In genomic region chr12:112253461-112253860, GRCm38 (mm10) we compare ENCODE assay signal across 17 mouse cellular contexts.
A peak's percentile ranks its signal among the peaks of the same experiment; 100 is the strongest.
DNase-seq lines count a peak whose midpoint lies in the region; ATAC-seq and TF ChIP-seq lines count a peak whose summit lies in the region.
"Had no signal": no experiment of that assay in that cellular context is flagged by ENCODE, and none has a peak within 500 bp of the region (broad histone marks: within the 10 kb centered on the region; RNA-seq: fewer than 3 reads in every experiment).

No protein-coding gene starts in this region.

- peak; percentile 41; the same call in 1 of the 2 replicates for ATAC-seq in hindbrain, embryonic 13.5 days (ENCODE audit: low FRiP score)
- ATAC-seq in hindbrain, embryonic 12.5 days (ENCODE audit: low FRiP score) = no peak
- ATAC-seq in midbrain, embryonic 14.5 days (ENCODE audit: low FRiP score, low TSS enrichment) = no peak
- no peak for ATAC-seq in midbrain, embryonic 11.5 days (ENCODE audit: low FRiP score)
- ATAC-seq in forebrain, postnatal 0 days = peak; percentile 32; the same call in 1 of the 2 replicates
- ATAC-seq in megakaryocyte, adult 5-6 weeks (ENCODE audit: poor library complexity, severe bottlenecking) = no peak
- ATAC-seq: intestine, embryonic 15.5 days had no signal

- no peak overlapping the region for H3K4me3 ChIP-seq in hindbrain, embryonic 13.5 days
- no peak overlapping the region for H3K4me3 ChIP-seq in hindbrain, embryonic 12.5 days
- no peak overlapping the region for H3K4me3 ChIP-seq in midbrain, embryonic 14.5 days (replicated peaks; ENCODE audit: low read depth, low read length)
- H3K4me3 ChIP-seq in midbrain, embryonic 11.5 days (ENCODE audit: low read depth, low read length) = no peak overlapping the region
- no peak overlapping the region for H3K4me3 ChIP-seq in forebrain, postnatal 0 days (ENCODE audit: low read depth, low read length)
- H3K4me3 ChIP-seq: intestine, embryonic 15.5 days; stomach, embryonic 15.5 days had no signal

- no peak for TF ChIP-seq CTCF in forebrain, postnatal 0 days (IDR thresholded peaks at IDR 0.05; ENCODE audit: low read depth)

- H3K36me3 ChIP-seq in hindbrain, embryonic 13.5 days = no peaks in the 10 kb centered on the region
- H3K36me3 ChIP-seq in hindbrain, embryonic 12.5 days = no peaks in the 10 kb centered on the region
- H3K36me3 ChIP-seq in midbrain, embryonic 14.5 days (ENCODE audit: control insufficient read depth, insufficient read depth, low read length) = no peaks in the 10 kb centered on the region
- H3K36me3 ChIP-seq in midbrain, embryonic 11.5 days (ENCODE audit: control insufficient read depth, insufficient read depth, low read length) = no peaks in the 10 kb centered on the region
- no peaks in the 10 kb centered on the region for H3K36me3 ChIP-seq in forebrain, postnatal 0 days (ENCODE audit: insufficient read depth)
- H3K36me3 ChIP-seq: G1E; intestine, embryonic 15.5 days; stomach, embryonic 15.5 days had no signal

- H3K4me2 ChIP-seq in hindbrain, embryonic 13.5 days = no peak overlapping the region
- no peak overlapping the region for H3K4me2 ChIP-seq in hindbrain, embryonic 12.5 days (replicated peaks)
- no peak overlapping the region for H3K4me2 ChIP-seq in midbrain, embryonic 14.5 days (ENCODE audit: low read length)
- H3K4me2 ChIP-seq in midbrain, embryonic 11.5 days = no peak overlapping the region
- H3K4me2 ChIP-seq in forebrain, postnatal 0 days (ENCODE audit: low read depth) = no peak overlapping the region
- H3K4me2 ChIP-seq: intestine, embryonic 15.5 days; stomach, embryonic 15.5 days had no signal

- no peak for DNase-seq in midbrain, embryonic 14.5 days
- no peak for DNase-seq in midbrain, embryonic 11.5 days (ENCODE audit: low spot score, missing footprints)
- peak; percentile 20 for DNase-seq in forebrain, postnatal 0 days
- peak; percentile 21 for DNase-seq in retina, embryonic 14.5 days (ENCODE audit: low spot score)
- DNase-seq in right cerebral cortex, adult 18-20 months = no peak
- DNase-seq: adrenal gland, postnatal 36 days; cerebellum, adult 11 months; embryo, embryonic 11 days; heart, adult 11 months; thymus, postnatal 25 days had no signal

- peaks cover 39% of the 10 kb centered on the region for H3K4me1 ChIP-seq in hindbrain, embryonic 13.5 days (replicated peaks)
- H3K4me1 ChIP-seq in hindbrain, embryonic 12.5 days = peaks cover 16% of the 10 kb centered on the region
- peaks cover 22% of the 10 kb centered on the region for H3K4me1 ChIP-seq in midbrain, embryonic 14.5 days (ENCODE audit: control insufficient read depth, insufficient read depth, low read length)
- peaks cover 15% of the 10 kb centered on the region for H3K4me1 ChIP-seq in midbrain, embryonic 11.5 days (ENCODE audit: control insufficient read depth, insufficient read depth, low read length)
- H3K4me1 ChIP-seq in forebrain, postnatal 0 days (ENCODE audit: insufficient read depth) = peaks cover 4% of the 10 kb centered on the region; the same call in 1 of the 2 replicates
- H3K4me1 ChIP-seq: stomach, embryonic 15.5 days had no signal

- peaks cover 62% of the 10 kb centered on the region for H3K27me3 ChIP-seq in hindbrain, embryonic 13.5 days
- H3K27me3 ChIP-seq in hindbrain, embryonic 12.5 days = peaks cover 41% of the 10 kb centered on the region
- no peaks in the 10 kb centered on the region; the same call in 1 of the 2 replicates for H3K27me3 ChIP-seq in midbrain, embryonic 14.5 days (ENCODE audit: control insufficient read depth, insufficient read depth, low read length)
- peaks cover 9% of the 10 kb centered on the region for H3K27me3 ChIP-seq in midbrain, embryonic 11.5 days (ENCODE audit: control insufficient read depth, insufficient read depth, low read length)
- no peaks in the 10 kb centered on the region for H3K27me3 ChIP-seq in forebrain, postnatal 0 days (ENCODE audit: insufficient read depth, low read length)
- H3K27me3 ChIP-seq: intestine, embryonic 15.5 days; stomach, embryonic 15.5 days had no signal

- H3K9ac ChIP-seq in hindbrain, embryonic 13.5 days = no peak overlapping the region
- no peak overlapping the region for H3K9ac ChIP-seq in hindbrain, embryonic 12.5 days
- H3K9ac ChIP-seq in midbrain, embryonic 14.5 days (replicated peaks; ENCODE audit: low read length) = no peak overlapping the region
- no peak overlapping the region for H3K9ac ChIP-seq in midbrain, embryonic 11.5 days (ENCODE audit: low read length)
- H3K9ac ChIP-seq in forebrain, postnatal 0 days = no peak overlapping the region
- H3K9ac ChIP-seq: intestine, embryonic 15.5 days; stomach, embryonic 15.5 days had no signal

- 65% methylated on average over 10 of the region's 10 CpGs for WGBS in hindbrain, embryonic 13.5 days
- WGBS in hindbrain, embryonic 12.5 days = 69% methylated on average over 10 of the region's 10 CpGs
- WGBS in midbrain, embryonic 14.5 days = 40% methylated on average over 10 of the region's 10 CpGs
- 40% methylated on average over 10 of the region's 10 CpGs for WGBS in midbrain, embryonic 11.5 days
- 32% methylated on average over 10 of the region's 10 CpGs for WGBS in forebrain, postnatal 0 days

- 0 out of 2 replicates have a peak, but pooled peaks cover 6% of the 10 kb centered on the region for H3K9me3 ChIP-seq in hindbrain, embryonic 13.5 days
- H3K9me3 ChIP-seq in hindbrain, embryonic 12.5 days (replicated peaks) = 0 out of 2 replicates have a peak, but pooled peaks cover 9% of the 10 kb centered on the region
- H3K9me3 ChIP-seq in midbrain, embryonic 14.5 days (ENCODE audit: control insufficient read depth, low read length) = no peaks in the 10 kb centered on the region
- H3K9me3 ChIP-seq in midbrain, embryonic 11.5 days (ENCODE audit: control insufficient read depth, low read length) = no peaks in the 10 kb centered on the region
- no peaks in the 10 kb centered on the region for H3K9me3 ChIP-seq in forebrain, postnatal 0 days (ENCODE audit: low read length)
- H3K9me3 ChIP-seq: G1E; intestine, embryonic 15.5 days; stomach, embryonic 15.5 days had no signal

- peak overlapping the region; percentile 41 for H3K27ac ChIP-seq in hindbrain, embryonic 13.5 days
- H3K27ac ChIP-seq in hindbrain, embryonic 12.5 days = no peak overlapping the region
- peak overlapping the region; percentile 28; the same call in 1 of the 2 replicates for H3K27ac ChIP-seq in midbrain, embryonic 14.5 days (replicated peaks; ENCODE audit: low read depth, low read length)
- no peak overlapping the region for H3K27ac ChIP-seq in midbrain, embryonic 11.5 days (ENCODE audit: low read depth, low read length)
- 0 out of 2 replicates have a peak overlapping the region, but pooled peaks have one; percentile 9 for H3K27ac ChIP-seq in forebrain, postnatal 0 days (ENCODE audit: low read depth, low read length)
- H3K27ac ChIP-seq: intestine, embryonic 15.5 days; macrophage; stomach, embryonic 15.5 days had no signal

Comparison
In these comparisons a context has a peak if more than half of its experiments do, and no peak if none do; other contexts are left out.
1. ATAC-seq: peak in hindbrain, embryonic 13.5 days (single experiment) and forebrain, postnatal 0 days (single experiment); none in hindbrain, embryonic 12.5 days (single experiment), midbrain, embryonic 14.5 days (single experiment), midbrain, embryonic 11.5 days (single experiment) and megakaryocyte, adult 5-6 weeks (single experiment).
2. H3K27ac ChIP-seq: peak in hindbrain, embryonic 13.5 days (single experiment), midbrain, embryonic 14.5 days (single experiment) and forebrain, postnatal 0 days (single experiment); none in hindbrain, embryonic 12.5 days (single experiment) and midbrain, embryonic 11.5 days (single experiment).
3. DNase-seq: peak in forebrain, postnatal 0 days (single experiment) and retina, embryonic 14.5 days (single experiment); none in midbrain, embryonic 14.5 days (single experiment), midbrain, embryonic 11.5 days (single experiment) and right cerebral cortex, adult 18-20 months (single experiment).